Mouse (Mus musculus) embryonic fibroblast, embryonic 13.5 days (primary cell): ENCODE results near the gene Tmem210. TPM values are rescaled to one million over a fixed set of nuclear protein-coding genes. Genes with fewer than 3 reads are reported as not detected.
A peak's percentile ranks its signal among the peaks of the same experiment; 100 is the strongest.

Source experiments
- H3K27ac ChIP-seq: 2 replicates; pipeline ENCODE4 v1.5.1; 2012; ENCODE audit warnings: low read length, control low read depth, inconsistent platforms; ENCODE audit not compliant: insufficient read depth
- H3K4me1 ChIP-seq: 2 replicates; pipeline ENCODE4 v1.6.1; 2011; ENCODE audit warnings: low read length; ENCODE audit not compliant: control insufficient read depth, insufficient read depth
- H3K4me3 ChIP-seq: 2 replicates; pipeline ENCODE4 v1.5.1; 2011; ENCODE audit warnings: mild to moderate bottlenecking, control low read depth, low read length; ENCODE audit not compliant: insufficient read depth
- CTCF ChIP-seq: IDR thresholded peaks from 2 replicates; pipeline ENCODE4 v1.5.1; 2011; ENCODE audit warnings: mild to moderate bottlenecking, control low read depth, low read length, moderate library complexity, borderline replicate concordance; ENCODE audit not compliant: insufficient read depth
- POLR2A ChIP-seq: IDR thresholded peaks from 2 replicates; pipeline ENCODE4 v1.6.1; 2011; ENCODE audit warnings: low read depth, mild to moderate bottlenecking, control low read depth, low read length, moderate library complexity
- polyA plus RNA-seq: library from polyadenylated mRNA; stranded (reverse); fragments of >200 nt; gene quantifications from 2 replicates; pipeline ENCODE4 v1.2.4, GENCODE M21; 2011; ENCODE audit warnings: low read depth; ENCODE audit not compliant: missing spikeins, insufficient read length

Gene Tmem210
- polyA plus RNA-seq: not detected in 2 replicates

GRCm38 (mm10) chr2:25287927-25288649 lies at the start of gene Tmem210:
Gene Tmem210 (plus strand): TSS chr2:25288145.
- no peak within 1 kb of the TSS for H3K27ac ChIP-seq
- H3K4me3 ChIP-seq: no peak within 1 kb of the TSS
- H3K4me1 ChIP-seq: no peaks in the 10 kb centered on the region
- TF ChIP-seq CTCF: no peak
- TF ChIP-seq POLR2A: no peak

DNA sequence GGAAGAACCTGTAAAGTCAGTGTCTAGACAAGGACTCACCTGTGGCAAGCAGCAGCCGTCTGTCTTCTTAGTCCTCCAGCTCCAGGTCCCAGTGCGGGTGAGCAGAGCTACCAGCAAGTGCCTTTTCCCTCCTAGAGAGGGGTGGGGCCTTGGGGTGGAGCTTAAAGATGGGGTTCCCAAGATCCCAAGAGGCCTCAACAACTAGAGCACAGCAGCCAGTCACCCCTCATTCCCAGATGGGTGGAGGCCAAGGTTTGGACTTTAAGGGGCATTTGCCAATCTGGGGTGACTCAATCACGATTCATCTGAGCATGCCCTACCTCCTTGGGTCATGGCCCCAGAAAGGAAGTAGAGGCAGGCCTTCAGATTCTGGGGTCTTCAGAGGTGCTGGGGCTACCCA lies 48.2 kb upstream of the Tmem210 start:
- no peak for TF ChIP-seq CTCF
- Histone ChIP-seq H3K4me1 (0 out of 2 replicates have a peak, but pooled peaks cover 3% of the 10 kb centered on the region), H3K4me3 (no peak overlapping the region), H3K27ac (no peak overlapping the region)

DNA sequence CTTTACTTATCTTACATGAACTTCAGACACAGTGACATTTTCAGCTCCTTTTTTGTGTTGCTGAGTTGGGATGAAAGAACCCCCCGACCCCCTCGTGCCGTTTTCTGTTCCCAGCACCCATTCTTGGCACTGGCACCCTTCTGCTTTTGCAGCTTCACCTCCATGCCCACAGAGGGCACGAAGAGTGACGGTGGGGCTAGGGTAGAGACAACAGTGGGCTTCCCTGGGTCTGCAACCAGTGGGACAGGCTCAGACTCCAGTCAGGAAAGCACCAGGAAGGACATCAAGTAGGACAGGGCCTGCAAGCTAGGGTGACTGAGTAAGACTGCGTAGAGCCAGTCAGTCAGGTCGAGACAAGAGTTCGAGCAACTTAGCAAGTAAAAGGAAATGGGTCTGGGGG lies 47.6 kb upstream of the Tmem210 start:
- H3K4me1 ChIP-seq: 0 out of 2 replicates have a peak, but pooled peaks cover 3% of the 10 kb centered on the region
- H3K4me3 ChIP-seq: no peak overlapping the region
- TF ChIP-seq POLR2A: no peak
- TF ChIP-seq CTCF: no peak
- no peak overlapping the region for H3K27ac ChIP-seq

- 0 out of 2 replicates have a peak overlapping the region, but pooled peaks have one; percentile 8 for H3K4me3 ChIP-seq
- 0 out of 2 replicates have a peak, but pooled peaks cover 3% of the 10 kb centered on the region for H3K4me1 ChIP-seq
- TF ChIP-seq POLR2A: no peak; the same call in 1 of the 2 replicates
- no peak for TF ChIP-seq CTCF
- no peak overlapping the region for H3K27ac ChIP-seq
Observed at GRCm38 (mm10) chr2:25240723-25241437, 47.1 kb upstream of the Tmem210 start.

- H3K27ac ChIP-seq: no peak overlapping the region
- TF ChIP-seq CTCF: no peak
- no peak for TF ChIP-seq POLR2A
- 0 out of 2 replicates have a peak, but pooled peaks cover 3% of the 10 kb centered on the region for H3K4me1 ChIP-seq
- H3K4me3 ChIP-seq: no peak overlapping the region
Observed at GRCm38 (mm10) chr2:25241438-25241775, 46.5 kb upstream of the Tmem210 start.

GRCm38 (mm10) chr2:25242101-25242506 lies 45.8 kb upstream of the Tmem210 start, which contains the start of the genes Rnf208 and Cysrt1:
Gene Rnf208 (plus strand): TSS chr2:25242255.
Gene Cysrt1 (minus strand): TSS chr2:25242452.
- H3K4me1 ChIP-seq: 0 out of 2 replicates have a peak, but pooled peaks cover 3% of the 10 kb centered on the region
- TF ChIP-seq CTCF: no peak
- TF ChIP-seq POLR2A: no peak
- H3K4me3 ChIP-seq: no peak within 1 kb of the TSS
- H3K27ac ChIP-seq: no peak within 1 kb of the TSS

GRCm38 (mm10) chr2:25243342-25243741 lies 44.6 kb upstream of the Tmem210 start:
- H3K4me3 ChIP-seq: no peak overlapping the region
- TF ChIP-seq POLR2A (no peak), CTCF (no peak)
- no peak overlapping the region for H3K27ac ChIP-seq
- no peaks in the 10 kb centered on the region for H3K4me1 ChIP-seq

DNA sequence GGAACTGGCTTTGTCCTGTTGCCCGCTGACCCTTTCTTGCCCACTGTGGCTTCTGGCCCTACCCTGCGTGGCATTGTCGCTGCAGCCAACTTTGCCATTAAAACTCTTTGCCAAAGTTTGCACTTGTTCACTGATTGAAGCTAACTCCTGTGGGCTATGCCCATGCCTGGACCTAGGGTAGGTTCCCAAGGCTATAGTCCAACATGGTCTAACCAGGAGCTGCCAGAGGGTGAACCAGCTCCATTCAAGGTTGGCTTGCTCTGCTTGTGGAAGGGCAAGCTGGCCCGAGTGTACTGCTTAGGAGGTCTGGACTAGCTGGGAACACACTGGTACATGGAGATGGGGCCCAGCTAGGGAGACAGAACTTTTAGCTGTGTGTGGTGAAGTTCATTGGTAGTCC lies 43.8 kb upstream of the Tmem210 start:
- Histone ChIP-seq H3K4me1 (no peaks in the 10 kb centered on the region), H3K4me3 (no peak overlapping the region)
- TF ChIP-seq POLR2A: no peak
- TF ChIP-seq CTCF: no peak

GRCm38 (mm10) chr2:25246183-25247072 lies 41.5 kb upstream of the Tmem210 start, which contains the start of gene AL732309.1:
Gene AL732309.1 (minus strand): TSS chr2:25246863.
- Histone ChIP-seq H3K4me1 (no peaks in the 10 kb centered on the region), H3K4me3 (no peak within 1 kb of the TSS), H3K27ac (no peak within 1 kb of the TSS)
- no peak for TF ChIP-seq CTCF
- TF ChIP-seq POLR2A: no peak

More for the DNA sequence above, 43.8 kb upstream of the Tmem210 start:
- H3K27ac ChIP-seq: no peak overlapping the region
